Mouse (Mus musculus) left cerebral cortex, adult 11 months (tissue): ENCODE measurements around the gene Sh3rf3.
"Not testable (repeated sequence)": the region's sequence is repeated elsewhere in the genome, so short reads cannot be mapped to it uniquely, and the experiment has no call there.

Experiments used
- DNase-seq: peaks from one replicate; pipeline ENCODE4 v3.0.0; 2022; ENCODE audit warnings: low spot score

Gene Sh3rf3

DNA sequence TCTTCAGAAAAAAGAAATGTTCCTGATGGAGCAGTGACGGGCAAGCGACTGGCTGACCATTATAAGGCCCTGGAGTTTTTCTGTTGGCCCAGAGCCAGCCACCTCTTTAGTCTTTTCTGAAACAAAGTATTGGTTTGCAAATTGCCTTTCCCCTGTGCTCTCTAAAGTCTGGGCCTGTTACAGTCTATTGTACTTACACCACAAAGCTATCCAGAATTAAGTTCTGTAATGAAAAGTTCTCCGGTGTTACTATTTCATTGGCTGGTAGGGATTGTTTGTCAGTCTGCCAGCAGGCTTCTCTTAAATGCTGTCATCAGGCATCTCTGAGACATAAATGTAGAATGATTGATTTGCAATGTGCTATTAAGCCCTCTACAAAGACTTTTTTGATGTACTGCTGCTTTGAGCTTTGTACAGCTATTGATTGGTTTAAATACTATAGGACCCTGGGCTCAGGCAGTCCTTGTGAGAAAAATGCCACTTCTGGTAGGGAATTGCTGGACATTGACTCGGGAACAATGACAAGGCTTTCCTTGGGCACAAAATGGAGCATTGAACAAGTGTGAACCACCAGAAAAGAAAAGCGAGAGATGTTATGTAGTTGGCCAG is 169.5 kb downstream of the Sh3rf3 start:
- no peak for DNase-seq

- DNase-seq: no peak
These were observed 178.5 kb downstream of the Sh3rf3 start for GRCm38 (mm10) chr10:58991611-58992010.

DNA sequence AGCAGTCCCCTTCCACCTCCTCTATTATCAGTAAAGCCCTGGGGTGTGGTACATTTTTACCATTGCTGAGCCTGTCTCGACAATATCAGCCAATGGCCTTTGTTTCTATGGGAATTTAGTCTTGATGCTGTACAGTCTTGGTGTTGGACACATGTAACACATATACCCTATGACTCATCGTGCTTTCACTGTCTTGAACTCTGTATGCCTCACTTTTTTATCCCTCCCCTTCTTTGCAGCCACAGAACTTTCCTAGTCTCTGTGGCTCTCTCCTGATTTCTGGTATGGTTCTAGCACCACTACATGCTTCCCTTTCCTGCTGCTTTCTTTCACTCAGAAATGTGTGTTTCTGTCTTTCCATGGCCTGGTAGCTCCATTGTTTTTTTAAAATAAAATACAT is 181.6 kb downstream of the Sh3rf3 start:
- no peak for DNase-seq

DNA sequence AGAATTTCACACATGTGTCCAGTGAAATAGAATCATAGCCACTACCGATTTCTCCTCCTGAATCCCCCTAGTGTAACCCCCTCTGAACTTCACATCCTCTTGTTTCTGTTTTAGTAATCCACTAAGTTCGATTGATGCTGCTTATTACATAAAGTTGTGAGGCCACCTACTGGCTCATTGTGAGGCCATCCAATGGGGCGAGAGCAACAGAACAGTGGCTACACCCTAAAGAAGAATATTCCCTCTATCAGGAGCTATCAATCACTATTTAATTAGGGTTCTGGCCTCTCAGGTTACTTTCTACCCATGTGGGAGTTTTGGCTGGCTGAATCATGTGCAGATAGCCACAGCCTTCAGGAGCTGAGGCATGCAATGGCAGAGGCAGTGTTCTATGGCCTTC is 182.0 kb downstream of the Sh3rf3 start:
- DNase-seq: no peak

- DNase-seq: no peak
These were observed 189.2 kb downstream of the Sh3rf3 start for GRCm38 (mm10) chr10:59002361-59002760.

DNA sequence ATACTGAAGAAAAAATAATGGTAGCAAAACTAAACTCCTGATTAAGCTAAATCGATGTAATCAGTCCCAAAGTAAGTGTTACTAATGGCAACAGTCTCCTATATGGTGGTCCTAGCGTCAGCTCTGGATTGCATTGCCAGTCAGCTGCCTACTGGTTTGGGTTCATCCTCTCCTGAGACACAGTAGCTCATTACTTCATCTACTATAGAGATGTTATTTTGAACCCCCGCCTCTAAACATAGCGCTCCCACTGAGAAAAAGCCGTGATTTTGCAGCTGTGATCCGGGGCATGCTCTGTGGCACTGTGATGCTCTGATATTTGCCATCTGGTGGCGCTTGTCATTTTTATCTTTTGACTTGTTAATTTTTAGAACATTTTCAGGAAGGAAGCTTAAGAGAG is 198.3 kb downstream of the Sh3rf3 start:
- DNase-seq: no peak

GRCm38 (mm10) chr10:59013618-59014017 is 200.5 kb downstream of the Sh3rf3 start:
- no peak for DNase-seq

DNA sequence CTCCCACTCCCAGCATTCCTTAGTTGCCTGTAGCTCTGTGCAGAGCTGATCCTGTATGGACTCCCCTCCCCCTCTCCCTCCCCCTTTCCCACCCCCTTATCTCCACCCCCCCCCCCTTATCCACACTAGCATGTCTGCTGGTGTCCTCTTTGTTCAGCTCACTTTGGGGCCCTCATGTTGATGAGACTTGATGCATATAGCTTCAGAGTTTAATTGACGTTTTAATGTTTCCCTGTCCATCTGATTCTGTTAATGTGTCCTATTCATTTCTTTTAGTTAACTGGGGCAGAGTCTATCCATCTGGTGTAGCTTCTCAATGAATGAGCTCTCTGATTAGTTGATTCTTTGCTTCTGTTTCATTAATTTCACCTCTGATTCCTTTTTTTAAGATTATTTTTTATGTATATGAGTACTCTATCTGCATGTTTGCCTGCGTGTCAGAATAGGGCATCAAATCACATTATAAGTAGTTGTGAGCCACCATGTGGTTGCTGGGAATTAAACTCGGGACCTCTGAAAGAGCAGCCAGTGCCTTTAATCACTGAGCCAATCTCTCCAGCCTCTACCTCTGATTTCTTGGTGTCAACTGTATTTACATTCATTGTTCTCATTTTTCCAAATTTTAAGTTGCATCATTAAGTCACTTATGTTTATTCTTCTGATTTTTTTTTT is 206.3 kb downstream of the Sh3rf3 start:
- DNase-seq: no peak

DNA sequence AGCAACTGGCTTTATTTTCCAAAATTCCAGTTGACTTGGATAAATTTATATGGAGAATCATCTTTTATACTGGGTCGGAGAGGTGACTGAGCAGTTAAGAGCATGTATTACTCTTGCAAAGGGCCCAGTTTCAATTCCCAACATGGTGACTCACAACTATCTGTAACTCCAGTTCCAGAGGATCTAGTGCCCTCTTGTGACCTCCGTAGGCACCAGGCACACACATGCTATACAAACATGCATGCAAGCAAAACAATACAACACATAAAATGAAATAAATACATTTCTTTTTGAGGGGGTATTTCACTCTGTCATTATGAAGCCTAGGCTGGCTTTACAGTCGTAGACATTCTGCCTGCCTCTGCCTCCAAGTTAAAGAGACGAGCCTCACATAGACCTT is 237.3 kb downstream of the Sh3rf3 start:
- DNase-seq: no peak

GRCm38 (mm10) chr10:59056294-59056693 is 243.1 kb downstream of the Sh3rf3 start:
- no peak for DNase-seq

GRCm38 (mm10) chr10:59066804-59067203 is 253.6 kb downstream of the Sh3rf3 start:
- DNase-seq: no peak

- DNase-seq: no peak
These were observed 259.7 kb downstream of the Sh3rf3 start for GRCm38 (mm10) chr10:59072827-59073226.

DNA sequence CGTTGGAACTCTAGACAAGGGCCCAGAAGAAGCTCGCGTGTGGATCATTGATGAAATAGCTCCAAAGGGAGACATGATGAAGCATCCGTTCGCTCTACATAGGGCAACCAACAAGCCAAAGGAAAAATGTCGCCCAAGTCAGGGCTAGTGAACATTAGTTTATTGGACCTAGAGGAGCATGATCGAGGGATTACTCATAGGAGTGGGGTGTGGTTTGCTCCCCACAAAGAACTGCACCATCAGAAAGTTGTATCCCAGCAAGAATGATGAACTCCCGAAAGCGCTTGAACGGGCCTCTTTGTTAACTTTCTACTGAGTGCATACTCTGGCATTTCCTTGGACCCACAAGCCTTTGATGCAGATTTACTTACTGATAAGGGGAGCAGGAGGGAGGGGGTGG is 263.5 kb downstream of the Sh3rf3 start:
- DNase-seq: no peak

- DNase-seq: no peak
These were observed 264.8 kb downstream of the Sh3rf3 start for GRCm38 (mm10) chr10:59077909-59078308.

DNA sequence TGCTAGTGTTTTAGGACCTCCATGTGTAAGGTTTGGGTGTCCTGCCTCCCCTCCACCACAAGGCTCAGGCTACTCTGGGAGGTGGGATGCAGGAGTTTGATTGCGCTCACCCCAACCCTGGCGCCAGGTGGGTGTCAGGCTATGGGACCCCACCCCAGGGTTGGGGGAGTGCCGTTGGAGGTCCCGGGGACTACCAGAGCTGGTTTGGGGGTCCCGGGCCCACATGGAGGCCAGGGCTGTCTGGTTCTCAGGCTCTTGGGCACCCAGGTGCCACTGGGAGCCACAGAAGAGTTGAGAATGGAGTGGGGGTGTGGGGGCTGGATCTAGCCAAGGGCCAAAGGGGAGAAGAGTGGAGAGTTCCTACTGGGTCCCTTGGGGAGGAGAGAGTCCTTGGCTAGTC is 272.4 kb downstream of the Sh3rf3 start:
- DNase-seq: no peak

GRCm38 (mm10) chr10:59086578-59086977 is 273.4 kb downstream of the Sh3rf3 start:
- DNase-seq: no peak

- no peak for DNase-seq
These were observed 276.9 kb downstream of the Sh3rf3 start for GRCm38 (mm10) chr10:59089861-59090621.

DNA sequence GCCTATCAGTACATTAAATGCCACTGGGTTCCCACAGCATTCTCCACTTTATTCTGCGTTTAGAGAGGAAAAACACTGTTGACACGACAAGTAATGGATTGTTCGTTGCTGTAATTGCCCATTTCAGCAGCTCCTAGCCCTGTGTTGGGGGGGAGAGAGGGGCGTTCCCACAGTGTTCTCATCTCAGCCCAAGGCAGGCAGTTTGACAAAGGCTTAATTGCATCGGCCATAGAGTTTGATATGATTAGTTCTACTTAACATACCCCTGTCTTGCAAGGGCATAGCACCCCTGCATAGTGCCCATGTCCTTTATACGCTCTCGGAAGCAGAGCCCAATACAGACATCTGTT is 277.4 kb downstream of the Sh3rf3 start:
- DNase-seq: no peak

DNA sequence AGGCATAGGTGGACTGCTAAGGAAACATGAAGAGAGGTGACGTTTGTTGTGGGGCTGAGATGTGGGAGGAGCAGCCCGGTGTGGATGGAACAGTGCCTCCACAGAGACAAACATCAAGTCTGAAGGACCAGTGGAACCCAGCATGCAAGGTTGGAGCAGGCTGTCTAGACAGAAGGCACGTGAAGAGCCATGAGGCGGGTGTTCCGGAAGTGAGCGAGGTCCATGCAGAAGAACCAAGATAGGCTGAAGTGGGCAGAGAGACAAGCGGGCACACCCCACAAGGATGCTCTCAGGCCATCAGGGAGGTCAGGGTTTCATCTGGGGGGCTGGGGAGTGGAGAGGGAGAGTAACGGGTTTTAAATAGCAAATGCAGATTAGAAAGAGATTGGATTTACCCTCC is 278.4 kb downstream of the Sh3rf3 start:
- DNase-seq: no peak

- DNase-seq: no peak
These were observed 278.8 kb downstream of the Sh3rf3 start for GRCm38 (mm10) chr10:59091988-59092387.

DNA sequence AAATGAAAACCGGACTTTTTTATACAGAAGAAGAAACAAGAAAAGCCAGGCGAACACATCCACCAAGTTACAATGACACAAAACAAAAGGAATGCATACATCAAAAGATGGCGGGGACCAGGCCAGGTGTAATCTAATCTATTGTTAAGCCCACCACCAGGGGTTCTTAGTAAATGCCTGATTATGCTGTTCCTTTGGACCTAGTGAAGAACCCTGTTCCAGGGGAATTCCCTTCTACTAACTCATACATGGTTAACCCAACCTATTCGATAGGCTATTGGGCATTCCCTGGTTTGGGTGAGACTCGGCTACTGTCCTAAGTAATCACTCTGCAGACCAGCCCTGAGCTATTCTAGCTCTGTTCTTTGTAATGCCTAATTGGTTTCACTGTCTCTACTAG is 289.9 kb downstream of the Sh3rf3 start:
- not testable (repeated sequence) for DNase-seq

DNA sequence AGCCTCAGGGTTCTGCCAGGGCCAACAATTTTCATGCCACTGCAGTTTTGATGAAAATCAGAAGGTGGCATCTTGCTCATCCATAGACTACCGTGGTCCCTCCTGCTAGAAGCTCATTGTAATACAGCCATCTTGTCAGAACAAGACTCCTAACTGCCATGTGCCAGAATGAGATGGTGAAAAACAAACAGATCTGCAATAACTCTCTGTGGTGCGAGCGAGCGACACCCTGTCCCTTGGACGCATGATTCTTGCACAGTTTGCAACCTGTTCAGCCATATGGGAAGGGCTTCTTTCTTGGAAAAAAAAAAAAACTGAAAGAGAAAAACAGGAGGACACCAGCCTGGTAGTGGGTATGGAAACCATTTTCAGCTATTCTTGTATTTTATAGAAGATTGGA is 291.5 kb downstream of the Sh3rf3 start:
- no peak for DNase-seq

DNA sequence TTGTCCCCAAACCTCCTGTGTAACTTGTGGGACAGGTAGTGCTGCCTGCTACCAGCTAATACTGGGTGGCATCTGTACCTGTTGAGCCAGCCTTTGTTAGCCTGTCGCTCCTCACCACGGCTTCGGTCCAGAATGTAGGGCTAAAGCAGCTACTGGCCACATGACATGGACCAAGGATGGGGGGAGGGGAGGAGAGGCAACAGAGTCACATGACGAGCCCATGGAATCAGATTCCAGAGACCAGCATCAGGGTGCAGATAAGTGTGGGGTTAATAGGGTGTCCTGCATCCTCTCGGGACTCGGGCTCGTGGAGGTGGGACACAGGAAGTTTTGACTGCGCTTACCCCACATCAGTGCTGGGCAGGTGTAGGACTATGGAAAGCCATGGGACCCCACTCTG is 292.7 kb downstream of the Sh3rf3 start:
- no peak for DNase-seq

DNA sequence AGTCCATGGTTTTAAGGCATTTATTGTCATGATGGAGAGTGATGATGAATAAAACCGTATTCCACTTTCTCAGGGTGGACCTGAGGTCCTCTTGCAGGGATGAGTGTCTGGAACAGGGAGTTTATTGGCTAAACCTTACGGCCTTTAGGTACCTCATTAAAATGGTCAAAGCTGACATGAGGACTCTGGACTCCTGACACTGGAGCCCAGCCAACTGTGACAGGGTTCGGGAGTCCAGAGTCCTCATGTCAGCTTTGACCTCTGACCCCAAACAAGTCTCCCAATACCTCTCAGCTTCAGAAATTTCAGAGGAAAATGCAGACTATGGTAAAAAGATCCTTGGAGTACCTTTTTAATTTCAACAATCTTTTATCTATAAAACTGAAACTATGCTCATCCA is 293.5 kb downstream of the Sh3rf3 start:
- no peak for DNase-seq
